Mouse (Mus musculus) brain, embryonic 14.5 days (tissue): ENCODE results near the gene Cstb.

Source experiments
- CTCF ChIP-seq: fragments of 200-500 bp; IDR thresholded peaks from 2 replicates; pipeline ENCODE4 v1.5.1; 2012; ENCODE audit warnings: inconsistent platforms, mild to moderate bottlenecking, moderate library complexity, borderline replicate concordance; ENCODE audit not compliant: insufficient read depth, insufficient read length; ENCODE audit errors: extremely low read depth
- POLR2A ChIP-seq: fragments of 200-500 bp; IDR thresholded peaks from 2 replicates; pipeline ENCODE4 v1.6.1; 2012; ENCODE audit warnings: mild to moderate bottlenecking, inconsistent platforms, borderline replicate concordance; ENCODE audit not compliant: poor library complexity, insufficient read depth, insufficient read length, severe bottlenecking; ENCODE audit errors: extremely low read depth

DNA sequence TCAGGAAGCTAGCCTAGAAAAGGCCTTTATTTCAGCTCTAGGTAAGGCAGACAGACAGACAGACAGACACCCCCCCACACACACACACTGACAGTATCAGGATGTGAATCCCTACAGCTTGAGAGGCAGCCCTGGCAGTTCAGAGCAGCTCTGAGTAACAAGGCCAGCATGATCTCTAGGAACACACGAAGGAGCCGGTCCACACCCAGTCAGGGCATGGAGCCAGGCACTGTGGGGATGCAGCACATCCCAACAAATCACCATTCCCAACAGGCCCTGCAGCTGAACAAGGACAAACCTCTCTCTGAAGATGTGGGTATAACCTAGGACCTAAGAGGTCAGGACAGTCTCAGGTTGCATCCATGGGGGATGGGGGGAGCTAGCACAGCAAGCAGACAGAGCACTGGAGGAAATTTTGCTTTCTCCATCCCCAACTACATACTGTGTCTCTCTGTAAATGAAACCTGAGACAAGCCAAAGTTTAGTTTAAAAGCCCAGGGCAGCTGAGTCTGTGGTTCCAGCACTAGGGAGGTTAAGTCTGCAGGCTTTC lies 42.4 kb downstream of the Cstb start:
- TF ChIP-seq CTCF (no peak), POLR2A (no peak)
